ENCODE assay signal across 26 mouse cellular contexts in genomic region chr8:35898493-35898892, GRCm38 (mm10).
DNase-seq lines count a peak whose midpoint lies in the region; ATAC-seq and TF ChIP-seq lines count a peak whose summit lies in the region.
"Had no signal": no experiment of that assay in that cellular context is flagged by ENCODE, and none has a peak within 500 bp of the region (broad histone marks: within the 10 kb centered on the region; RNA-seq: fewer than 3 reads in every experiment).

No protein-coding gene starts in this region.

- no peaks in the 10 kb centered on the region for H3K27me3 ChIP-seq in lung, postnatal 0 days (replicated peaks; ENCODE audit: insufficient read depth, low read length)
- H3K27me3 ChIP-seq: embryonic facial prominence, embryonic 13.5 days; forebrain, embryonic 12.5 days; forebrain, embryonic 15.5 days; heart, embryonic 12.5 days; heart, embryonic 15.5 days; Patski had no signal

- TF ChIP-seq EP300 in lung, postnatal 0 days (IDR thresholded peaks at IDR 0.05) = no peak

- peak; percentile 50 for DNase-seq in cerebellum, postnatal 10 days
- DNase-seq in cerebellum, adult 11 months = no peak
- peak; percentile 27 to 30 for DNase-seq in cerebellum, postnatal 36 days
- DNase-seq in cerebellum, adult 8-10 months = no peak
- DNase-seq in lung, postnatal 0 days (ENCODE audit: low spot score) = no peak
- DNase-seq in lung, adult 18-20 months = no peak
- DNase-seq: adrenal gland, postnatal 10 days; adrenal gland, postnatal 36 days; cerebellum, adult 9-11 months; embryo, embryonic 11 days; gastrocnemius, postnatal 25 days; heart, adult 18-20 months; heart, postnatal 10 days; heart, postnatal 36 days had no signal

- H3K27ac ChIP-seq in lung, postnatal 0 days (ENCODE audit: low read length) = no peak overlapping the region
- H3K27ac ChIP-seq: embryonic facial prominence, embryonic 10.5 days; embryonic facial prominence, embryonic 13.5 days; forebrain, embryonic 12.5 days; forebrain, embryonic 15.5 days; heart, embryonic 15.5 days; hindbrain, embryonic 14.5 days; hindbrain, postnatal 0 days had no signal

- no peak overlapping the region for H3K4me3 ChIP-seq in lung, postnatal 0 days (ENCODE audit: low read depth, low read length)
- H3K4me3 ChIP-seq: embryonic facial prominence, embryonic 10.5 days; embryonic facial prominence, embryonic 13.5 days; erythroblast, embryonic 14.5 days; forebrain, embryonic 12.5 days; forebrain, embryonic 15.5 days; heart, embryonic 12.5 days; heart, embryonic 15.5 days had no signal

- H3K9ac ChIP-seq in lung, postnatal 0 days (replicated peaks; ENCODE audit: low read depth) = no peak overlapping the region
- H3K9ac ChIP-seq: embryonic facial prominence, embryonic 13.5 days; forebrain, embryonic 12.5 days; forebrain, embryonic 15.5 days; heart, embryonic 12.5 days; heart, embryonic 15.5 days; hindbrain, embryonic 14.5 days had no signal

- no peaks in the 10 kb centered on the region for H3K36me3 ChIP-seq in lung, postnatal 0 days (ENCODE audit: insufficient read depth, low read length)
- H3K36me3 ChIP-seq: embryonic facial prominence, embryonic 10.5 days; embryonic facial prominence, embryonic 13.5 days; forebrain, embryonic 12.5 days; forebrain, embryonic 15.5 days; G1E; heart, embryonic 12.5 days; heart, embryonic 15.5 days had no signal

- no peaks in the 10 kb centered on the region for H3K9me3 ChIP-seq in lung, postnatal 0 days (ENCODE audit: low read length)
- H3K9me3 ChIP-seq: embryonic facial prominence, embryonic 10.5 days; embryonic facial prominence, embryonic 13.5 days; forebrain, embryonic 12.5 days; forebrain, embryonic 15.5 days; G1E; heart, embryonic 12.5 days; heart, embryonic 15.5 days had no signal

- ATAC-seq in lung, postnatal 0 days = peak; percentile 28; the same call in 1 of the 2 replicates
- ATAC-seq: forebrain, embryonic 15.5 days; hindbrain, postnatal 0 days; intestine, embryonic 16.5 days; Patski had no signal

- no peaks in the 10 kb centered on the region; the same call in 1 of the 2 replicates for H3K4me1 ChIP-seq in lung, postnatal 0 days (ENCODE audit: insufficient read depth, low read depth, low read length)
- H3K4me1 ChIP-seq: forebrain, embryonic 12.5 days; forebrain, embryonic 15.5 days; heart, embryonic 15.5 days had no signal

- 52% methylated on average over 3 of the region's 3 CpGs for WGBS in lung, postnatal 0 days

- TF ChIP-seq CTCF in lung, postnatal 0 days (IDR thresholded peaks at IDR 0.05) = no peak

- no peak overlapping the region for H3K4me2 ChIP-seq in lung, postnatal 0 days (replicated peaks; ENCODE audit: low read depth, low read length)
- H3K4me2 ChIP-seq: embryonic facial prominence, embryonic 13.5 days; forebrain, embryonic 12.5 days; forebrain, embryonic 15.5 days; heart, embryonic 12.5 days; heart, embryonic 15.5 days; hindbrain, embryonic 14.5 days had no signal

Comparison
In these comparisons a context has a peak if more than half of its experiments do, and no peak if none do; other contexts are left out.
1. DNase-seq: peak in cerebellum, postnatal 10 days (2 of 2) and cerebellum, postnatal 36 days (2 of 2); none in cerebellum, adult 11 months (single experiment), cerebellum, adult 8-10 months (single experiment), lung, postnatal 0 days (single experiment) and lung, adult 18-20 months (0 of 2).